Mouse (Mus musculus) kidney, adult 9 months (tissue): Measurements from ENCODE around the gene Pip4k2b.
"Not testable (repeated sequence)": the region's sequence is repeated elsewhere in the genome, so short reads cannot be mapped to it uniquely, and the experiment has no call there.

Experiments used
- DNase-seq: peaks from one replicate; pipeline ENCODE4 v3.0.0; 2022

Gene Pip4k2b

GRCm38 (mm10) chr11:97748496-97748895 lies 4.0 kb upstream of the Pip4k2b start:
- DNase-seq: no peak

GRCm38 (mm10) chr11:97747773-97748172 lies 3.3 kb upstream of the Pip4k2b start:
- DNase-seq: no peak

GRCm38 (mm10) chr11:97745331-97745721 lies 822 bp upstream of the Pip4k2b start:
- no peak for DNase-seq

GRCm38 (mm10) chr11:97744718-97745330 lies 320 bp upstream of the Pip4k2b start:
- DNase-seq: peak; percentile 100

GRCm38 (mm10) chr11:97743423-97743822 lies 1.1 kb downstream of the Pip4k2b start:
- no peak for DNase-seq

- no peak for DNase-seq
Measured at GRCm38 (mm10) chr11:97742591-97742990, 1.9 kb downstream of the Pip4k2b start.

GRCm38 (mm10) chr11:97742157-97742556 lies 2.3 kb downstream of the Pip4k2b start:
- no peak for DNase-seq

GRCm38 (mm10) chr11:97740190-97740589 lies 4.3 kb downstream of the Pip4k2b start:
- peak; percentile 44 for DNase-seq

GRCm38 (mm10) chr11:97739155-97739554 lies 5.3 kb downstream of the Pip4k2b start:
- no peak for DNase-seq

GRCm38 (mm10) chr11:97738703-97739102 lies 5.8 kb downstream of the Pip4k2b start:
- DNase-seq: no peak

- DNase-seq: no peak
Measured at GRCm38 (mm10) chr11:97737600-97737999, 6.9 kb downstream of the Pip4k2b start.

GRCm38 (mm10) chr11:97736645-97737044 lies 7.9 kb downstream of the Pip4k2b start:
- no peak for DNase-seq

GRCm38 (mm10) chr11:97734810-97735209 lies 9.7 kb downstream of the Pip4k2b start:
- DNase-seq: not testable (repeated sequence)

- DNase-seq: no peak
Measured at GRCm38 (mm10) chr11:97733689-97734088, 10.8 kb downstream of the Pip4k2b start.

GRCm38 (mm10) chr11:97728730-97729129 lies 15.8 kb downstream of the Pip4k2b start:
- no peak for DNase-seq

- DNase-seq: no peak
Measured at GRCm38 (mm10) chr11:97728311-97728710, 16.2 kb downstream of the Pip4k2b start.

GRCm38 (mm10) chr11:97723709-97724108 lies 20.8 kb downstream of the Pip4k2b start:
- no peak for DNase-seq

- no peak for DNase-seq
Measured at GRCm38 (mm10) chr11:97721338-97721737, 23.2 kb downstream of the Pip4k2b start.

- no peak for DNase-seq
Measured at GRCm38 (mm10) chr11:97719041-97719440, 25.5 kb downstream of the Pip4k2b start.

- DNase-seq: no peak
Measured at GRCm38 (mm10) chr11:97718281-97718860, 26.1 kb downstream of the Pip4k2b start.

GRCm38 (mm10) chr11:97717369-97718280 lies 26.9 kb downstream of the Pip4k2b start:
- DNase-seq: no peak

- DNase-seq: no peak
Measured at GRCm38 (mm10) chr11:97716021-97716420, 28.5 kb downstream of the Pip4k2b start.
